Mouse (Mus musculus) embryonic facial prominence, embryonic 15.5 days (tissue): ENCODE results near the gene Foxo1. TPM values are rescaled to one million over a fixed set of nuclear protein-coding genes. Genes with fewer than 3 reads are reported as not detected.

Experiments
- ATAC-seq: fragments of 200-750 bp; cut with Nextera tagmentation; 2 replicates; pipeline ENCODE4 v1.8.0; 2017; ENCODE audit warnings: low read depth, moderate TSS enrichment; ENCODE audit not compliant: insufficient number of reproducible peaks, low FRiP score, low TSS enrichment
- H3K27ac ChIP-seq: fragments of 300-500 bp; sonication (generic); replicated peaks from 2 replicates; pipeline ENCODE4 v1.5.1; 2015; ENCODE audit warnings: mild to moderate bottlenecking, inconsistent platforms
- H3K27me3 ChIP-seq: fragments of 300-500 bp; sonication (generic); 2 replicates; pipeline ENCODE4 v1.6.1; 2015; ENCODE audit warnings: inconsistent platforms
- H3K36me3 ChIP-seq: fragments of 300-500 bp; sonication (generic); 2 replicates; pipeline ENCODE4 v1.6.1; 2015; ENCODE audit warnings: mild to moderate bottlenecking, inconsistent platforms
- H3K4me1 ChIP-seq: fragments of 300-500 bp; sonication (generic); 2 replicates; pipeline ENCODE4 v1.6.1; 2015; ENCODE audit warnings: inconsistent platforms
- H3K4me2 ChIP-seq: fragments of 300-500 bp; sonication (generic); replicated peaks from 2 replicates; pipeline ENCODE4 v1.6.1; 2015; ENCODE audit warnings: mild to moderate bottlenecking, inconsistent platforms
- H3K4me3 ChIP-seq: fragments of 300-500 bp; sonication (generic); replicated peaks from 2 replicates; pipeline ENCODE4 v1.5.1; 2015; ENCODE audit warnings: mild to moderate bottlenecking, inconsistent platforms
- H3K9ac ChIP-seq: fragments of 300-500 bp; sonication (generic); 2 replicates; pipeline ENCODE4 v1.6.1; 2015; ENCODE audit warnings: inconsistent platforms
- H3K9me3 ChIP-seq: fragments of 300-500 bp; sonication (generic); replicated peaks from 2 replicates; pipeline ENCODE4 v1.6.1; 2016; ENCODE audit warnings: inconsistent platforms
- WGBS: fragments of 180-500 bp; shearing (Covaris S2); methylation state at CpG from one replicate; pipeline ENCODE4 v1.1.7; 2015; 5-methylcytosine and 5-hydroxymethylcytosine counted together
- polyA plus RNA-seq: library from polyadenylated mRNA; unstranded; fragments of >200 nt; fragmentation: Nextera tagmentation; extraction: Ambion mirVana; gene quantifications from 2 replicates; pipeline ENCODE4 v1.2.1, GENCODE M21; 2015

Foxo1 gene
- polyA plus RNA-seq, 1 experiment from 2014 or later = 8.2 TPM

DNA sequence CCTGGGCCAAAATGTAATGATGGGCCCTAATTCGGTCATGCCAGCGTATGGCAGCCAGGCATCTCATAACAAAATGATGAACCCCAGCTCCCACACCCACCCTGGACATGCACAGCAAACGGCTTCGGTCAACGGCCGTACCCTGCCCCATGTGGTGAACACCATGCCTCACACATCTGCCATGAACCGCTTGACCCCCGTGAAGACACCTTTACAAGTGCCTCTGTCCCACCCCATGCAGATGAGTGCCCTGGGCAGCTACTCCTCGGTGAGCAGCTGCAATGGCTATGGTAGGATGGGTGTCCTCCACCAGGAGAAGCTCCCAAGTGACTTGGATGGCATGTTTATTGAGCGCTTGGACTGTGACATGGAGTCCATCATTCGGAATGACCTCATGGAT is 77.7 kb downstream of the Foxo1 start:
- Histone ChIP-seq H3K4me2 (no peak overlapping the region), H3K27ac (no peak overlapping the region), H3K4me1 (peaks cover 20% of the 10 kb centered on the region), H3K9me3 (no peaks in the 10 kb centered on the region), H3K9ac (no peak overlapping the region), H3K36me3 (0 out of 2 replicates have a peak, but pooled peaks cover 11% of the 10 kb centered on the region), H3K4me3 (no peak overlapping the region), H3K27me3 (no peaks in the 10 kb centered on the region)
- ATAC-seq = peak; percentile 26; the same call in 1 of the 2 replicates
- WGBS = 97% methylated on average over 11 of the region's 11 CpGs

DNA sequence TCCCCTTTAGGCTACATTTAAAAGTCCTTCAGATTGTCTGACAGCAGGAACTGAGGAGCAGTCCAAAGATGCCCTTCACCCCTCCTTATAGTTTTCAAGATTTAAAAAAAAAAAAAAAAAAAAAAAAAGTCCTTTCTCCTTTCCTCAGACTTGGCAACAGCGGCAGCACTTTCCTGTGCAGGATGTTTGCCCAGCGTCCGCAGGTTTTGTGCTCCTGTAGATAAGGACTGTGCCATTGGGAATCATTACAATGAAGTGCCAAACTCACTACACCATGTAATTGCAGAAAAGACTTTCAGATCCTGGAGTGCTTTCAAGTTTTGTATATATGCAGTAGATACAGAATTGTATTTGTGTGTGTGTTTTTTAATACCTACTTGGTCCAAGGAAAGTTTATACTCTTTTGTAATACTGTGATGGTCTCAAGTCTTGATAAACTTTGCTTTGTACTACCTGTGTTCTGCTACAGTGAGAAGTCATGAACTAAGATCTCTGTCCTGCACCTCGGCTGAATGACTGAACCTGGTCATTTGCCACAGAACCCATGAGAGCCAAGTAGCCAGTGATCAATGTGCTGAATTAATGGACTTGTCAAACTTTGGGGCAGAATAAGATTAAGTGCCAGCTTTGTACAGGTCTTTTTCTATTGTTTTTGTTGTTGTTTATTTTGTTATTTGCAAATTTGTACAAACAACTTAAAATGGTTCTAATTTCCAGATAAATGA is 79.0 kb downstream of the Foxo1 start:
- H3K9ac ChIP-seq = no peak overlapping the region
- H3K36me3 ChIP-seq = 0 out of 2 replicates have a peak, but pooled peaks cover 11% of the 10 kb centered on the region
- no peak for ATAC-seq
- H3K4me2 ChIP-seq = no peak overlapping the region
- no peak overlapping the region for H3K4me3 ChIP-seq
- H3K4me1 ChIP-seq = peaks cover 15% of the 10 kb centered on the region
- no peaks in the 10 kb centered on the region for H3K27me3 ChIP-seq
- H3K9me3 ChIP-seq = no peaks in the 10 kb centered on the region
- 74% methylated on average over 4 of the region's 4 CpGs for WGBS
- H3K27ac ChIP-seq = no peak overlapping the region

DNA sequence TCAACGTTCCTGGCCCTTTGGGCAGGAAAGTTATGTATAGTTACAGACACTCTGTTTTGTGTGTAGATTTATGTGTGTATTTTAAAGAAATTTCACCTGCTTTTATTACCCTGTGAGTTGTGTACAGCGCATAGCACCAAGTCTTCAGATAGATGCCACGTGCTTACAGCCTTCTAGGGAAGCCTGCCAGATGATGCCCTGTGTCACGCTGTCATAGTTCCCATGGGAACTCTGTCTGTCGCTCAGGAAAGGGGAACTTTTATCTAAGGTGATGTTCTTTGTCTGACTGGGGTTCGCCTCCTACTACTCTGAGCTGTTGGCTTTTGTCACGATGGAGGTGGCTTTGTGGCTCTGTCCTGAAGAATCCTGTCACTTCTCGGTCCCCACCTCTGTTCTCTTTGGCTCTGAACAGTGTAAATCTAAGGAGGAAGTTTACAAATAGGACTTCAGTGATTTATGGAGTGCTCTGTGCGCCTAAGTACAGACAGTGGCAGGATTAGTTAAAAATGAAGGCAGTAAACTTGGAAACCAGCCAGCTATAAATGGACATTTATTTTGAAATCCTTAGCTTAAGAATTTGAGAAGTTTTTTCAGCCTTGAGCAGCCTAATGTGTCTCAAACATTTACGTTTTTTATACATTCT is 80.0 kb downstream of the Foxo1 start:
- WGBS = 63% methylated on average over 10 of the region's 10 CpGs
- 0 out of 2 replicates have a peak, but pooled peaks cover 11% of the 10 kb centered on the region for H3K36me3 ChIP-seq
- ATAC-seq = no peak
- H3K4me3 ChIP-seq = no peak overlapping the region
- no peaks in the 10 kb centered on the region for H3K27me3 ChIP-seq
- H3K27ac ChIP-seq = no peak overlapping the region
- no peaks in the 10 kb centered on the region for H3K9me3 ChIP-seq
- H3K4me2 ChIP-seq = no peak overlapping the region
- no peak overlapping the region for H3K9ac ChIP-seq
- H3K4me1 ChIP-seq = peaks cover 6% of the 10 kb centered on the region

DNA sequence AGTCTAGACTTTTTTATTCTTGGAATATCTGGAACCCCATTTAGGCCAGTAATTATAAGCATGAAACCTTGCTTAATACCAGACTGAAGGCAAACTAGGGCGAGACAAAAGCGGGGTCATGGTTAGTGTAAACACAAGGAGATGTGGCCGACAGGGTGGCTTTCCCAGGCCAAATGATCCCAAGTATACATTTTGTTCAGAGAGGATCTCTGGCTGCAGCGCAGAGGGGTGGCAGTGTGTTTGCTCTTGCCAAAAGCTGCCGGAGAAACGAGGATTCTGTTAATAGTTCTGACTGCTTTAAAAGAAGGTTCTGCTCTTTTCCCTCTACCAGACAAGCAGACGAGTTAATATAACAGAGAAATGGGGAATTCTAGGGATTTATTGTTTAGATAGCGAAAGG is 82.5 kb downstream of the Foxo1 start:
- WGBS = 82% methylated on average over 8 of the region's 8 CpGs
- Histone ChIP-seq H3K27ac (no peak overlapping the region), H3K36me3 (0 out of 2 replicates have a peak, but pooled peaks cover 5% of the 10 kb centered on the region), H3K27me3 (no peaks in the 10 kb centered on the region), H3K4me3 (no peak overlapping the region), H3K9me3 (no peaks in the 10 kb centered on the region), H3K4me2 (no peak overlapping the region), H3K4me1 (peaks cover 8% of the 10 kb centered on the region), H3K9ac (no peak overlapping the region)
- ATAC-seq = no peak

DNA sequence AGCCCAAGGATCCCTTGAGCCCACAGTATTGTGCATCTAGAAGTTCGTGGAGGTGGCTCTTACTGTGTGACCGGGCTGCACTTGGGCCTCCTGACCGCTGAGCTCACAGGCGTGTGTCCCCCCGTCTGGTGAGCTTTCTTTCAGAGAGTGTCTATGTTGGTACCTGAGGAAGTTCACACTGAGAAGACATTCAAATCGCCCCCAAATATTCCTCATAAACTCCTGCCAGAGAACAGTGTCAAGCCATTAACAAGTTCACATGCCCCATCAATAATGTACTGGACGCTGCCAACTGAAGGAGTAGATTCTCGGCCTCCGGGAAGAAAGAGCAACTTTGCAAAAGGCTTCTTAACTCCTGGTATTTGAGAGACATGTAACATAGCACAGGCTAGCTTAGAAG is 83.8 kb downstream of the Foxo1 start:
- Histone ChIP-seq H3K9me3 (no peaks in the 10 kb centered on the region), H3K9ac (no peak overlapping the region), H3K27me3 (no peaks in the 10 kb centered on the region), H3K4me1 (peaks cover 8% of the 10 kb centered on the region), H3K36me3 (no peaks in the 10 kb centered on the region), H3K4me3 (no peak overlapping the region), H3K4me2 (no peak overlapping the region), H3K27ac (no peak overlapping the region)
- 91% methylated on average over 9 of the region's 9 CpGs for WGBS
- no peak for ATAC-seq

DNA sequence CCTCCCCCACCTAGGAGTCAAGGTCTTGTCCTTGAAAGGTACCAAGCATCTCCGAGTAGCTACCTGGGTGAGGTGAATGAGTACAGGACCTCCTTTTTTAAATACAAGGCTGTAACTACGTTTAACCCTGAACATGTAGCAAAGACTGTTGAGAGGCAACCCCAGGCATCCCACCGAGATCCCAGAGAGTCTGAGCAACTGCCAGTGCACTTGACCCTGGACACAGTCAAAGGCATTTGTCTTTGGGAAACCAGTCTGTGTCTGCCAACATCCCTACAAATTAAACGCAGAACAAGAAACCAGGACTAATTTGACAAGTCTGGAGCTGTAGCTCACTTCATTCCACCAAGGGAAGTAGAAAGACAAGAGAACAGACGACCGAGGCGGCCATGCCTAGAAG is 86.1 kb downstream of the Foxo1 start:
- Histone ChIP-seq H3K4me3 (no peak overlapping the region), H3K4me1 (peaks cover 8% of the 10 kb centered on the region), H3K27ac (peak overlapping the region; percentile 17; the same call in 1 of the 2 replicates), H3K36me3 (no peaks in the 10 kb centered on the region), H3K27me3 (no peaks in the 10 kb centered on the region), H3K9me3 (no peaks in the 10 kb centered on the region), H3K9ac (no peak overlapping the region), H3K4me2 (no peak overlapping the region)
- 41% methylated on average over 7 of the region's 7 CpGs for WGBS
- no peak; the same call in 1 of the 2 replicates for ATAC-seq

DNA sequence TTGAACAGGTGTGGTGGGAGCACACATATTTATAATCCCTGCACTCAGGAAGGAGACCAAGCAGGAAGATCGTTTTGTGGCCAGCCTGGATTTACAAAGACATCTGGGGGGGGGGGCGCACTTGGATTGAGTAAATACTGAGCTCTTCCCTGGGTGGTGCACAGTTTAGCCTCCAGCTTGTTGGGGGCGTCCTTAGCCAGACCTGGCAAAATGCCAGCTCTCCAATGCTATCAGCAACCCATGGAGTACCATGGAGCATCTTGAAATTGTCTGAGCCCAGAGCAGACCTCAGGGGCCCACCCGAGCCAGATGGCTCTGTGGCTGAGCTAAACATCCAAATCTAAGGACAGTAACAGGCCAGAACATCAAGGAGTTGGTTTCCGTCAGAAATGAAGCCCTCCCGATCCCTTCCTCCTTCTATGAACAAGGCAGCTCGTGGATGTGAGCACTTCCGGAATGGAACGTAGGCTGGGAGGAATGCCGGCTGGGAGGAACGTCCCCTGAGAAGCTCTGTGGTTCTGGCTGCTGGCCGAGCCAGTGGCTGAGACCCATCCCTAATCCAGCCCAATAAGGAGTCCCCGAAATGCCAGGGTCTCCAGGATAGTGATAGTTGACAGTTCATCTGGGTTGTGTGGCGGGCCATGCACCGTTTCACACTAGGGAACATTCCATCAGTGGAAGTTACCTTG is 89.3 kb downstream of the Foxo1 start:
- Histone ChIP-seq H3K4me3 (no peak overlapping the region), H3K9me3 (no peaks in the 10 kb centered on the region), H3K9ac (no peak overlapping the region), H3K36me3 (no peaks in the 10 kb centered on the region), H3K27ac (no peak overlapping the region), H3K27me3 (no peaks in the 10 kb centered on the region), H3K4me2 (no peak overlapping the region), H3K4me1 (peaks cover 8% of the 10 kb centered on the region)
- no peak for ATAC-seq
- 70% methylated on average over 15 of the region's 15 CpGs for WGBS

DNA sequence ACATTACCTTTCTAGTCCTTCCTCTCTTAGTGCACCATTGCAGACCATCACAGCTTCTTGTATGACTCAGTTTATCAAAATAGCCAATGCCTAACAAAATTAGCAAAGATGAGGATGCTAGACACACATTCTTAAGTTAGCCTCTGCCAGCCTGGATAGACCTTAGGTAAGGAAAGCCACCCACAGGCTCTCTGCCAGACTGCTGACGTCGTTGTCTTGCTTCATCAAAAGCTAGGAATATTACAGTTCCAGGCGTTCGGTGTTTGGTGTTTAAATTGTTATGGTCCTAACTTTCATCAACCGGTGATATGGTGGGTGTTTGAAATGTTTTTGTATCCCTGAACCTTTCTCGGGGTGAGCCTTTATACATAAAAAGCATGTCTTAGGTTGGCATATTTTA is 96.4 kb downstream of the Foxo1 start:
- WGBS = 78% methylated on average over 6 of the region's 6 CpGs
- Histone ChIP-seq H3K4me3 (no peak overlapping the region), H3K36me3 (no peaks in the 10 kb centered on the region), H3K27me3 (no peaks in the 10 kb centered on the region), H3K4me1 (no peaks in the 10 kb centered on the region), H3K4me2 (no peak overlapping the region), H3K27ac (no peak overlapping the region), H3K9ac (no peak overlapping the region), H3K9me3 (no peaks in the 10 kb centered on the region)
- ATAC-seq = no peak

DNA sequence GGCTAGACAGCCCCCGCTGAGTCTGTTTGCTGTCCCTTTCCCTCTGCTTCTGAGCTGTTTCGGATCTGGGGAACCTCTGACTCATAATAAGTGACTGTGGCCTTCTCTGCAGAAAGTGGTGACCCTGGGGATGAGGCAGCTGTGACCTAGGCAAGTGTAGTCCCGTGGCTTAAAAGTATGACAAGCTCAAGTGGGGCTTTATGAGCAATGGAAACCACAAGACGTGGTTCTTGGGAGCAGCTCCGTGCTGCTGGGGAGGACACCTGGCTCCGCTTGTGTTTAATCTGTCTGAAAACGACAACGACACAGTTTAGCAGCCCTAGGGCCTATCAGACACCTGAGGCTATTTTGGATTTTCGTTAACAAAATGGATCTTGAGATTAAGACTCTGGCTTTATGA is 101.1 kb downstream of the Foxo1 start:
- Histone ChIP-seq H3K27me3 (no peaks in the 10 kb centered on the region), H3K9ac (no peak overlapping the region), H3K9me3 (no peaks in the 10 kb centered on the region), H3K36me3 (no peaks in the 10 kb centered on the region), H3K4me3 (no peak overlapping the region), H3K27ac (no peak overlapping the region), H3K4me2 (no peak overlapping the region), H3K4me1 (no peaks in the 10 kb centered on the region)
- WGBS = 74% methylated on average over 9 of the region's 9 CpGs
- ATAC-seq = no peak

DNA sequence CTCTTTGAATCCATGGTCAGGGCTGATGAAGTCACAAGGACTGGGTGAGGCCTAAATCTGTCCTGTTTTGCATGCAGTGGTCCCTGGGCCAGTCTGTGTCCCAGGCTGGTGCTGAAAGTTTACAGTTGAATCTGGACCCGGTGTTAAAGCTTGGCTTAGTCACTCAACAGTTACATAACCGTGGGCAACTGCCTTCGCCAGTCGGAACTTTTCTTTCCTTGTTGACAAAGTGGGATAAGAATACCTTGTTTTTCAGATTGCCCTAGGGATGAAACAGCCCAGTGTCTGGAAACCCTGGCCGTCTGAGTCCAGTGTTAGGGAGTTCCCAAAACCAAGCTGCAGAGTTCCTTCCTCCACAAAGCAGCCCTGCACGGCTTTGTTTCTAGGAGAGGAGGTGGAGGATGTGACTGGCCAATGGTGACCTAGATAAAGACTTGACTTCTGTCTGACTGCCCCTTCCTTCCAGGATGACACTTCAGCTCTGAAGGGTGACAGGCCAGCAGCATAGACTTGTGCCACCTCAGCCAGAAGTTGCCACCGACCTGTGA is 101.8 kb downstream of the Foxo1 start:
- Histone ChIP-seq H3K4me3 (no peak overlapping the region), H3K9me3 (no peaks in the 10 kb centered on the region), H3K27ac (no peak overlapping the region), H3K36me3 (no peaks in the 10 kb centered on the region), H3K4me2 (no peak overlapping the region), H3K27me3 (no peaks in the 10 kb centered on the region), H3K4me1 (no peaks in the 10 kb centered on the region), H3K9ac (no peak overlapping the region)
- no peak for ATAC-seq
- 62% methylated on average over 7 of the region's 7 CpGs for WGBS

DNA sequence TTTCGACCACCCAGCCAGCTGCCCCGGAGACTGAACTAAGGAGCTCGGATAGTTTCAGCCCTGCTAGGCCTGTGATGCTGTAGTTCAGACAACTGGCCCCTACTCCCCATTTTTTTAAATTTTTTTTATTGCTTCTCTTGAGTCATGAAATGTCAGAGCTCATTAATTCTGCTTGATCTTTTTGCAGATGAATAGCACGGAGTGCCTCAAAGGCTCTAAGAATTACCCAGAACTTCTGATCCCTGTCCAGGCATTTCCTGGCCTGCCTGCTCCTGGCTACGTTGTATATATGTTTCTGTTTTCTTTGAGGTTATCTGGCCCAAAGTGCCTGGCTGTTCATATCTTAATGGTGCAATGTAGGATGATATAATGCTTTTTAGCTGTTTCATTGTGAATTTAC is 108.8 kb downstream of the Foxo1 start:
- Histone ChIP-seq H3K27me3 (no peaks in the 10 kb centered on the region), H3K27ac (no peak overlapping the region), H3K9ac (no peak overlapping the region), H3K4me2 (no peak overlapping the region), H3K4me1 (no peaks in the 10 kb centered on the region), H3K9me3 (no peaks in the 10 kb centered on the region), H3K36me3 (no peaks in the 10 kb centered on the region), H3K4me3 (no peak overlapping the region)
- WGBS = 58% methylated on average over 5 of the region's 5 CpGs
- ATAC-seq = no peak
